Mouse (Mus musculus) forebrain, embryonic 16.5 days (tissue): ENCODE data around the gene Nudt19. TPM values are rescaled to one million over a fixed set of nuclear protein-coding genes. Genes with fewer than 3 reads are reported as not detected.

ENCODE experiments used
- ATAC-seq: fragments of 200-750 bp; cut with Nextera tagmentation; 2 replicates; pipeline ENCODE4 v1.8.0; 2017; ENCODE audit warnings: mild to moderate bottlenecking, moderate library complexity
- H3K27ac ChIP-seq: fragments of 300-500 bp; sonication (generic); 2 replicates; pipeline ENCODE4 v1.5.1; 2014; ENCODE audit warnings: low read length, control low read depth
- H3K27me3 ChIP-seq: fragments of 300-500 bp; sonication (generic); replicated peaks from 2 replicates; pipeline ENCODE4 v1.6.1; 2014; ENCODE audit warnings: low read length; ENCODE audit not compliant: control insufficient read depth, insufficient read depth
- H3K36me3 ChIP-seq: fragments of 300-500 bp; sonication (generic); 2 replicates; pipeline ENCODE4 v1.6.1; 2014; ENCODE audit not compliant: control insufficient read depth, insufficient read depth
- H3K4me1 ChIP-seq: fragments of 300-500 bp; sonication (generic); replicated peaks from 2 replicates; pipeline ENCODE4 v1.6.1; 2014; ENCODE audit warnings: low read length; ENCODE audit not compliant: control insufficient read depth, insufficient read depth
- H3K4me2 ChIP-seq: fragments of 300-500 bp; sonication (generic); 2 replicates; pipeline ENCODE4 v1.6.1; 2014; ENCODE audit warnings: mild to moderate bottlenecking, low read length, control low read depth
- H3K4me3 ChIP-seq: fragments of 300-500 bp; sonication (generic); replicated peaks from 2 replicates; pipeline ENCODE4 v1.5.1; 2014; ENCODE audit warnings: mild to moderate bottlenecking, low read length, control low read depth
- H3K9ac ChIP-seq: fragments of 300-500 bp; sonication (generic); replicated peaks from 2 replicates; pipeline ENCODE4 v1.6.1; 2014; ENCODE audit warnings: low read depth, low read length, control low read depth
- H3K9me3 ChIP-seq: fragments of 300-500 bp; sonication (generic); 2 replicates; pipeline ENCODE4 v1.6.1; 2016; ENCODE audit warnings: low read length; ENCODE audit not compliant: control insufficient read depth
- WGBS: fragments of 180-500 bp; shearing (Covaris S2); extraction: QIAGEN DNeasy Blood & Tissue Kit; methylation state at CpG from one replicate; pipeline ENCODE4 v1.1.7; 2014; 5-methylcytosine and 5-hydroxymethylcytosine counted together
- polyA plus RNA-seq: library from polyadenylated mRNA; unstranded; fragments of >200 nt; fragmentation: Nextera tagmentation; extraction: Ambion mirVana; gene quantifications from 2 replicates; pipeline ENCODE4 v1.2.1, GENCODE M21; 2015

The Nudt19 gene
- polyA plus RNA-seq, 1 experiment from 2014 or later: 111 TPM

- WGBS: 80% methylated on average over 3 of the region's 3 CpGs
- Histone ChIP-seq H3K36me3 (no peaks in the 10 kb centered on the region), H3K4me3 (no peak overlapping the region), H3K27me3 (no peaks in the 10 kb centered on the region), H3K9ac (no peak overlapping the region), H3K4me1 (no peaks in the 10 kb centered on the region), H3K27ac (no peak overlapping the region), H3K9me3 (no peaks in the 10 kb centered on the region), H3K4me2 (no peak overlapping the region)
- ATAC-seq: no peak
These were observed 26.1 kb downstream of the Nudt19 start for GRCm38 (mm10) chr7:35530026-35530425.

GRCm38 (mm10) chr7:35526795-35527194 is 29.3 kb downstream of the Nudt19 start:
- H3K9me3 ChIP-seq: no peaks in the 10 kb centered on the region
- WGBS: 90% methylated on average over 2 of the region's 2 CpGs
- H3K4me1 ChIP-seq: no peaks in the 10 kb centered on the region
- H3K36me3 ChIP-seq: no peaks in the 10 kb centered on the region
- H3K27ac ChIP-seq: no peak overlapping the region
- no peaks in the 10 kb centered on the region for H3K27me3 ChIP-seq
- no peak for ATAC-seq
- no peak overlapping the region for H3K4me3 ChIP-seq
- H3K9ac ChIP-seq: no peak overlapping the region
- no peak overlapping the region for H3K4me2 ChIP-seq

GRCm38 (mm10) chr7:35501995-35502394 is 54.1 kb downstream of the Nudt19 start:
- Histone ChIP-seq H3K9ac (no peak overlapping the region), H3K4me1 (no peaks in the 10 kb centered on the region), H3K4me3 (no peak overlapping the region), H3K9me3 (no peaks in the 10 kb centered on the region), H3K4me2 (no peak overlapping the region), H3K27ac (no peak overlapping the region), H3K36me3 (no peaks in the 10 kb centered on the region), H3K27me3 (no peaks in the 10 kb centered on the region)
- ATAC-seq: no peak
- WGBS: 22% methylated on average over 4 of the region's 4 CpGs

DNA sequence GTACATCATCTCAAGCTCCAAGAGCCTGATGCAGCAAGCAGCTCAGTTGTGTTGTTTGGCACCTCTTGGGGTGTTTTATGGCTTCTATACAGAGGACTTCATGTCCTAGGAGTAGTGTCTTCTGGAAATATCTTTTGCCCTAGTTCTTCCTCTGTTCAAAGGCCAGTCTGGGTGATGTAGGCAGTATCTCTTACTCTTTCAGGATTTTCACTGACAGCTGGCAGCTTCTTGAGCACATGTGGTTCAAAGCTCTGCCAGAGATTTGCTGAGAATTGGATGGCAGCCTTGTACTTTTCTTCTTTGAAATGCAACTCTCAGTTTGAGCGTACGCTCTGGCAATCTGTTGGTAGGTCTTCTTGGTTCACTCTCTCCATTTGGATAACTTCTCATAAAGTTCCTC is 58.6 kb downstream of the Nudt19 start:
- WGBS: 78% methylated on average over 2 of the region's 2 CpGs
- ATAC-seq: no peak
- H3K27ac ChIP-seq: no peak overlapping the region

More for the DNA sequence above, 58.6 kb downstream of the Nudt19 start:
- Histone ChIP-seq H3K4me3 (no peak overlapping the region), H3K27me3 (no peaks in the 10 kb centered on the region), H3K36me3 (no peaks in the 10 kb centered on the region), H3K4me1 (no peaks in the 10 kb centered on the region), H3K4me2 (no peak overlapping the region), H3K9ac (no peak overlapping the region), H3K9me3 (no peaks in the 10 kb centered on the region)

Other genes with a start within 250 kb of the Nudt19 start
- 23.7 and 24.4 TPM in 2 replicates for gene Gpatch1, start 237.9 kb downstream of the Nudt19 start, polyA plus RNA-seq
- gene Rhpn2, start 222.1 kb downstream of the Nudt19 start, polyA plus RNA-seq: 1.4 and 1.6 TPM in 2 replicates
- gene Faap24, start 159.5 kb downstream of the Nudt19 start, polyA plus RNA-seq: 21.5 and 22.0 TPM in 2 replicates
- 36.0 and 45.7 TPM in 2 replicates for gene Cep89, start 159.3 kb downstream of the Nudt19 start, polyA plus RNA-seq
- 0.11 TPM in 1 of 2 replicates, not detected in the other for gene Slc7a9, start 107.5 kb downstream of the Nudt19 start, polyA plus RNA-seq
- gene Tdrd12, start 18.6 kb downstream of the Nudt19 start, polyA plus RNA-seq: 0.60 and 0.84 TPM in 2 replicates
- 0.11 and 0.22 TPM in 2 replicates for gene Rgs9bp, start 29.3 kb upstream of the Nudt19 start, polyA plus RNA-seq
- gene Ankrd27, start 29.9 kb upstream of the Nudt19 start, polyA plus RNA-seq: 35.7 and 38.9 TPM in 2 replicates
- 200 and 235 TPM in 2 replicates for gene Pdcd5, start 91.2 kb upstream of the Nudt19 start, polyA plus RNA-seq
- 45.0 and 56.0 TPM in 2 replicates for gene Dpy19l3, start 198.2 kb upstream of the Nudt19 start, polyA plus RNA-seq
- 18.5 and 18.8 TPM in 2 replicates for gene Zfp507, start 246.7 kb upstream of the Nudt19 start, polyA plus RNA-seq